Mouse (Mus musculus) limb, embryonic 14.5 days (tissue): ENCODE results near the gene Zxdc. TPM values are rescaled to one million over a fixed set of nuclear protein-coding genes. Genes with fewer than 3 reads are reported as not detected.
A peak's percentile ranks its signal among the peaks of the same experiment; 100 is the strongest.

Source experiments
- ATAC-seq: fragments of 200-750 bp; cut with Nextera tagmentation; 2 replicates; pipeline ENCODE4 v1.8.0; 2017; ENCODE audit warnings: low read depth, moderate number of reproducible peaks, moderate TSS enrichment; ENCODE audit not compliant: low FRiP score
- DNase-seq: peaks from one replicate; pipeline ENCODE4 v3.0.0-alpha.2; 2015; ENCODE audit warnings: low spot score
- H3K27ac ChIP-seq: fragments of 300-500 bp; sonication (generic); replicated peaks from 2 replicates; pipeline ENCODE4 v1.5.1; 2014; ENCODE audit warnings: low read depth, mild to moderate bottlenecking, low read length, moderate library complexity, mixed read lengths
- H3K27me3 ChIP-seq: fragments of 300-500 bp; sonication (generic); 2 replicates; pipeline ENCODE4 v1.6.1; 2014; ENCODE audit warnings: low read length, mixed read lengths; ENCODE audit not compliant: control insufficient read depth, insufficient read depth
- H3K36me3 ChIP-seq: fragments of 300-500 bp; sonication (generic); 2 replicates; pipeline ENCODE4 v1.6.1; 2014; ENCODE audit warnings: mild to moderate bottlenecking, low read length, moderate library complexity, mixed read lengths; ENCODE audit not compliant: control insufficient read depth, insufficient read depth
- H3K4me1 ChIP-seq: fragments of 300-500 bp; sonication (generic); 2 replicates; pipeline ENCODE4 v1.6.1; 2014; ENCODE audit warnings: antibody characterized with exemption, low read length, mixed read lengths; ENCODE audit not compliant: control insufficient read depth, insufficient read depth
- H3K4me2 ChIP-seq: fragments of 300-500 bp; sonication (generic); replicated peaks from 2 replicates; pipeline ENCODE4 v1.6.1; 2014; ENCODE audit warnings: low read depth, mild to moderate bottlenecking, low read length, moderate library complexity; ENCODE audit not compliant: severe bottlenecking
- H3K4me3 ChIP-seq: fragments of 300-500 bp; sonication (generic); replicated peaks from 2 replicates; pipeline ENCODE4 v1.5.1; 2014; ENCODE audit warnings: low read length
- H3K9ac ChIP-seq: fragments of 300-500 bp; sonication (generic); 2 replicates; pipeline ENCODE4 v1.6.1; 2014; ENCODE audit warnings: mild to moderate bottlenecking, low read depth, low read length, moderate library complexity; ENCODE audit not compliant: severe bottlenecking
- H3K9me3 ChIP-seq: fragments of 300-500 bp; sonication (generic); 2 replicates; pipeline ENCODE4 v1.6.1; 2016; ENCODE audit warnings: low read length; ENCODE audit not compliant: control insufficient read depth
- POLR2A ChIP-seq: fragments of 200-500 bp; IDR thresholded peaks from 2 replicates; pipeline ENCODE4 v1.8.0; 2012; ENCODE audit warnings: inconsistent platforms, mild to moderate bottlenecking, moderate library complexity, borderline replicate concordance; ENCODE audit not compliant: insufficient read depth, insufficient read length; ENCODE audit errors: extremely low read depth
- WGBS: fragments of 180-500 bp; shearing (Covaris S2); extraction: QIAGEN DNeasy Blood & Tissue Kit; methylation state at CpG from one replicate; pipeline ENCODE4 v1.1.7; 2014; 5-methylcytosine and 5-hydroxymethylcytosine counted together
- polyA plus RNA-seq, 2 experiments: library from polyadenylated mRNA; depleted of rRNA in 1 of 2; stranded (reverse) in 1 of 2; unstranded in 1 of 2; fragments of >200 nt; fragmentation: Nextera tagmentation in 1 of 2; extraction: Ambion mirVana in 1 of 2; gene quantifications; 2 replicates each; pipeline versions ENCODE4 v1.2.1 to v1.2.3; 2012 to 2014

The Zxdc gene
- polyA plus RNA-seq, 2 experiments: 13.5 to 15.1 TPM

DNA sequence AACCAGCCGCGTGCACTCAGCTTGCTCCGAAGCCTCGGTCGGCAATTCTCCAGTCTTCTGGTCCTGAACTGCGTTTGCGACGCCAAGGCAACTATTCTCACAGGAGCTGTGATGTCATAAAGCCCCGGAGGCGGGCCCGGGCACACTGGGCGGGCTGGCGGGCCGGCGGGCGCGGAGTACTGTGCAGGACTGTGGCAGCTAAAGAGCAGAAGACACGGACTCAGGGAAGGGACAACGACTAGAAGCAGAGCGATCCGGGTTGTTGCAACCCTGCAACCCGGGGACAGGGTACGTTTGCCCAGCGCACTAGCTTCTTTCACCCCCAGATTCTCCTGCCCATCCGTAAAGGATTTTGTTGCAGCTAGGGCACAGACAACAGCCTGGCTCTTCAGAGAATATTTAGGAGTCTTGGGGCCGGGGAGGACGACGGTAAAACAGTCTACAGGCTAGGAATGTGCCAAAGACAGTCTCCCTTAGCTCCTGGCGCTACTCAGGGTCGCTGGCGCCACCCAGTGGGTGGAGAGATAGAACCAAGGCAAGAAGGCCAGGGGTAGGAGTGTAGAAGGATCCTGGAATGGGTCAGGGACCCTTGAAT lies 59.2 kb downstream of the Zxdc start, which contains the start of gene Cfap100:
Gene Cfap100 (minus strand): TSS at position 418 of the 595 bp plus-strand sequence.
- ATAC-seq (peak; percentile 78), DNase-seq (peak; percentile 61)
- Histone ChIP-seq H3K4me2 (peak within 1 kb of the TSS; percentile 85), H3K27me3 (0 out of 2 replicates have a peak, but pooled peaks cover 8% of the 10 kb centered on the region), H3K9me3 (no peaks in the 10 kb centered on the region), H3K4me3 (peak within 1 kb of the TSS; percentile 43), H3K9ac (peak within 1 kb of the TSS; percentile 59), H3K4me1 (no peaks in the 10 kb centered on the region; the same call in 1 of the 2 replicates), H3K36me3 (no peaks in the 10 kb centered on the region), H3K27ac (no peak within 1 kb of the TSS)
- TF ChIP-seq POLR2A: no peak
- under 1% methylated on average over 31 of the region's 31 CpGs for WGBS

DNA sequence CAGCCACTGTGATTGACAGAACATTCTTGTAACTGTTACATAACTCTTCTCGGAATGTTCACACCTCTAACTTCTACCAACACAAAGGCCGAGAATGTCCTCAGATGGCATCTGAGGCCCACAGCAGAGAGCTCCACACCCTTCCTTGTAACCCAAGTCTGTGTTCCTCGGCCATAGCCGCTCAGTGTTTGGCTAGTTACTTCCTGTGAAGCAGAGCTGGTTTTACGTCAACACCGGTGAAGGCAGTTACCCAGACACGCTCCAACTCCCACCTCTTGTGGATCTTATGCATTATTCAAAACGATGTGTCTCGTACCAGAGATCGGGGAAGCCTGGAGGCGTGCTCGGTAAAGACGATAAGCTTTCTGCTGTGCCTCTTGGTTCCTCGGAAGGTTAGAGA lies 60.6 kb downstream of the Zxdc start:
- H3K36me3 ChIP-seq: no peaks in the 10 kb centered on the region
- H3K9ac ChIP-seq: no peak overlapping the region
- H3K4me3 ChIP-seq: no peak overlapping the region
- no peak for ATAC-seq
- H3K9me3 ChIP-seq: no peaks in the 10 kb centered on the region
- no peak for TF ChIP-seq POLR2A
- 73% methylated on average over 14 of the region's 14 CpGs for WGBS
- DNase-seq: no peak
- no peak overlapping the region for H3K4me2 ChIP-seq
- H3K27me3 ChIP-seq: 0 out of 2 replicates have a peak, but pooled peaks cover 8% of the 10 kb centered on the region
- H3K4me1 ChIP-seq: no peaks in the 10 kb centered on the region; the same call in 1 of the 2 replicates
- H3K27ac ChIP-seq: no peak overlapping the region

DNA sequence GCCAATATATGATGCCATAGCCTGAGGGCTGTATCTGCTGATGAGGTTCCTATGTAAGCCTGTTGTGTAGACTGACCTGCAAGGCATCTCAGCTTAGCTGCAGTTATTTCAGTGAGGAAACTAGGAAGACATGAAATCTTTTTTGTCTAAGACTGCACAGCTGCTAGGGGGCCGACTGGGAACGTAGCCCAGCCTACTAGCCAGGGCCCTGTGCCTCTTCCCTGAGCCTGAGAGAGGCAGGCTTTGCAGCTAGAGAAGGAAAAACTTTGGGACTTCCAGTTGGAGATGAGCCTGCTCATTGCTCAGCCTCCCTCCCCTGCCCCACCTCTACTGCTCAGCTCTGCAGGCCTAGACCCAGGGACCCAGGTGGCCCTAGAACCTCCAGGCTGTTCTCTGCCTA lies 62.2 kb downstream of the Zxdc start:
- no peak for ATAC-seq
- no peak overlapping the region for H3K4me2 ChIP-seq
- WGBS: 70% methylated on average over 2 of the region's 2 CpGs
- DNase-seq: no peak
- TF ChIP-seq POLR2A: no peak
- H3K27ac ChIP-seq: no peak overlapping the region
- H3K9ac ChIP-seq: no peak overlapping the region
- no peaks in the 10 kb centered on the region for H3K9me3 ChIP-seq
- H3K4me1 ChIP-seq: no peaks in the 10 kb centered on the region; the same call in 1 of the 2 replicates
- H3K4me3 ChIP-seq: no peak overlapping the region
- no peaks in the 10 kb centered on the region for H3K36me3 ChIP-seq
- H3K27me3 ChIP-seq: 0 out of 2 replicates have a peak, but pooled peaks cover 8% of the 10 kb centered on the region

DNA sequence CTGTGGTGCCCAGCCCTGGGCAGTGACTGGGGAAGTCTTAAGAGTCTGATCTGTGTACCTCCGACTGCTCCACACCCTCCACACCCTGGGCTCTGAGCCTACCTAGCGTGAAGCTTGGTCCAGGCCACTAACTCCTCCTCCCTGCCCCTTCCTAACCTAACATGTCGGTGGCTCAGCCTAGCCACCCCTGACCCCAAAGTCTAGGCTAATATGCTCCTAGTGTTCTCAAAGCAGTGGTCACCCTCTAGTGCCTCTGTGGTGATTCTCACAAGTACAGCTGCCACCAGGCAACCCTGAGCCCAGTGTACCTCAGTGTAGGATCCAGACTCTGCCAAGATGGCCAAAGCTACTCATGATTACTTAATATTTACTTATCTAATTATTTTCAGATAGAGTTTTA lies 65.4 kb downstream of the Zxdc start:
- Histone ChIP-seq H3K27ac (no peak overlapping the region), H3K4me3 (no peak overlapping the region), H3K36me3 (no peaks in the 10 kb centered on the region), H3K4me2 (no peak overlapping the region), H3K4me1 (no peaks in the 10 kb centered on the region), H3K27me3 (no peaks in the 10 kb centered on the region), H3K9ac (no peak overlapping the region), H3K9me3 (no peaks in the 10 kb centered on the region)
- DNase-seq (no peak), ATAC-seq (no peak)
- 76% methylated on average over 3 of the region's 3 CpGs for WGBS
- TF ChIP-seq POLR2A: no peak

DNA sequence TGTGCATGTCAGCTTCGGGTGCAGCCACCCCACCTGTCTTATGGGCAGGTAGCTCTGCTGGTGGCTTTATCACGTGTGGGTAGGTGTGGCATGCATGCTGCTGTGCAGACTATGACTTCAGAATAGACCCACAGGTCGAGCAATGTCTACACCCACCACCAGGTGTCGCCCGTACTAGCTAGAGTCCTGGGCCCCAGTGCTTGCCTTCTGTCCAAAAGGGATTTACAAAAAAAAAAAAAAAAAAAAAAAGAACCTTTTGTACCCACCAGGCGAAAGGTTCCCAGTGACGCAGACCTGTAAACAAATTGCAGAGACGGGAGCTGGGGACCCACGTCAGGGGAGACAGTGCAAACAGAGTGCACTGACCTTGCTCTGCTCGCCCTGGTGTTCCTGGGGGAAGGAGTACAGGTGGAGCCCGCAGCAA lies 65.9 kb downstream of the Zxdc start:
- no peaks in the 10 kb centered on the region for H3K9me3 ChIP-seq
- no peak for ATAC-seq
- no peaks in the 10 kb centered on the region for H3K36me3 ChIP-seq
- TF ChIP-seq POLR2A: no peak
- no peaks in the 10 kb centered on the region for H3K4me1 ChIP-seq
- no peaks in the 10 kb centered on the region for H3K27me3 ChIP-seq
- no peak overlapping the region for H3K4me2 ChIP-seq
- no peak overlapping the region for H3K4me3 ChIP-seq
- peak; percentile 86 for DNase-seq
- H3K27ac ChIP-seq: no peak overlapping the region
- no peak overlapping the region for H3K9ac ChIP-seq
- 19% methylated on average over 11 of the region's 11 CpGs for WGBS
